Mouse (Mus musculus) small intestine, adult 2 months (tissue): Measurements from ENCODE around the gene Eddm3b. TPM values are rescaled to one million over a fixed set of nuclear protein-coding genes. Genes with fewer than 3 reads are reported as not detected.

Source experiments
- H3K27ac ChIP-seq: fragments of 200-500 bp; 2 replicates; pipeline ENCODE4 v1.5.1; 2012; ENCODE audit warnings: low read depth, low read length, control low read depth, inconsistent platforms; ENCODE audit not compliant: insufficient read depth
- H3K27me3 ChIP-seq: fragments of 200-500 bp; 2 replicates; pipeline ENCODE4 v1.6.1; 2012; ENCODE audit warnings: mild to moderate bottlenecking, moderate library complexity, low read length, inconsistent platforms; ENCODE audit not compliant: control insufficient read depth, insufficient read depth
- H3K36me3 ChIP-seq: fragments of 200-500 bp; 2 replicates; pipeline ENCODE4 v1.6.1; 2012; ENCODE audit warnings: mild to moderate bottlenecking, low read length, control low read depth, inconsistent platforms; ENCODE audit not compliant: control insufficient read depth, insufficient read depth
- H3K4me1 ChIP-seq: fragments of 200-500 bp; 2 replicates; pipeline ENCODE4 v1.6.1; 2012; ENCODE audit warnings: low read length, inconsistent platforms, mixed read lengths; ENCODE audit not compliant: control insufficient read depth, insufficient read depth, insufficient read length
- H3K4me3 ChIP-seq: fragments of 200-500 bp; 2 replicates; pipeline ENCODE4 v1.5.1; 2012; ENCODE audit warnings: low read depth, mild to moderate bottlenecking, control low read depth, inconsistent platforms, low read length, moderate library complexity
- CTCF ChIP-seq: fragments of 200-500 bp; IDR thresholded peaks from 2 replicates; pipeline ENCODE4 v1.5.1; 2012; ENCODE audit warnings: low read depth, mild to moderate bottlenecking, control low read depth, inconsistent platforms, low read length, moderate library complexity, mixed read lengths; ENCODE audit not compliant: insufficient replicate concordance, insufficient read length; ENCODE audit errors: extremely low read depth
- POLR2A ChIP-seq: fragments of 200-500 bp; IDR thresholded peaks from 2 replicates; pipeline ENCODE4 v1.6.1; 2012; ENCODE audit warnings: low read depth, mild to moderate bottlenecking, control low read depth, inconsistent platforms, low read length, moderate library complexity
- polyA plus RNA-seq: library from polyadenylated mRNA; depleted of rRNA; stranded (reverse); fragments of >200 nt; gene quantifications from 2 replicates; pipeline ENCODE4 v1.2.3, GENCODE M21; 2012; rRNA removed

Eddm3b gene
- polyA plus RNA-seq, 1 experiment, result not detected

DNA sequence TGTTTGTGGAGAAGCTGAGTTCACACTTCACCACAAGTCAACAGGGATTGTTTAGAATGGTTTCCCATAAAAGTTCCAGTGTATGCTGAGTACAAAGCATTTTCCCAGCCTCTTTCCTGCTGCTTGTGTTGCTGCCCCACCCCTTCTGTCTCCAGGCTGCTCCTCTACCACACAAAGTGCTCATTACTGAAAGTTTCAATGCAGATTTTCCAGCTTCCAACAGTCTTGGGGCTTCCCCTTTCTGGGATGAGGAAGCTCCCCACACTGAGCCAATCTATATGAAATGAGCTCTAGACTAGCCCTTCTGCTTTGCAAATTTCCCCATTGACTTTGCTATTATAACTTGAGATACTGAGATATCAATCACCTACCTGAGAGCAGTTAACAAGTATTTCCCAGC, 51.8 kb downstream of the Eddm3b start:
- H3K27me3 ChIP-seq, result no peaks in the 10 kb centered on the region
- TF ChIP-seq CTCF, result no peak
- TF ChIP-seq POLR2A, result no peak
- peaks cover 18% of the 10 kb centered on the region; the same call in 1 of the 2 replicates for H3K4me1 ChIP-seq
- H3K36me3 ChIP-seq, result no peaks in the 10 kb centered on the region
- no peak overlapping the region for H3K4me3 ChIP-seq
- H3K27ac ChIP-seq, result peak overlapping the region; percentile 16; the same call in 1 of the 2 replicates

Other genes starting within 250 kb of the Eddm3b start
- gene Tep1, start 243.9 kb upstream of the Eddm3b start, polyA plus RNA-seq, result 48.1 and 105 TPM in 2 replicates
- 0.29 and 1.7 TPM in 2 replicates for gene Klhl33, start 216.9 kb upstream of the Eddm3b start, polyA plus RNA-seq
- gene Osgep, start 189.5 kb upstream of the Eddm3b start, polyA plus RNA-seq, result 65.0 and 97.3 TPM in 2 replicates
- gene Apex1, start 189.5 kb upstream of the Eddm3b start, polyA plus RNA-seq, result 9.6 and 20.0 TPM in 2 replicates
- gene Pip4p1, start 183.6 kb upstream of the Eddm3b start, polyA plus RNA-seq, result 50.9 and 93.1 TPM in 2 replicates
- 59.2 and 116 TPM in 2 replicates for gene Pnp, start 183.3 kb upstream of the Eddm3b start, polyA plus RNA-seq
- gene Gm49342, start 169.9 kb upstream of the Eddm3b start, polyA plus RNA-seq, result not detected in 2 replicates
- 63.7 and 87.2 TPM in 2 replicates for gene Pnp2, start 158.4 kb upstream of the Eddm3b start, polyA plus RNA-seq
- gene Rnase10, start 106.7 kb upstream of the Eddm3b start, polyA plus RNA-seq, result not detected in 2 replicates
- not detected in 2 replicates for gene Rnase9, start 72.6 kb upstream of the Eddm3b start, polyA plus RNA-seq
- not detected in 2 replicates for gene Rnase11, start 64.3 kb upstream of the Eddm3b start, polyA plus RNA-seq
- gene Rnase12, start 56.8 kb upstream of the Eddm3b start, polyA plus RNA-seq, result not detected in 2 replicates
- gene Olfr750, start 40.0 kb upstream of the Eddm3b start, polyA plus RNA-seq, result 0.01 TPM in 1 of 2 replicates, not detected in the other
- gene Rnase4, start 23.3 kb upstream of the Eddm3b start, polyA plus RNA-seq, result 120 and 130 TPM in 2 replicates
- gene Ang, start 23.3 kb upstream of the Eddm3b start, polyA plus RNA-seq, result 21.1 and 27.1 TPM in 2 replicates
- 9.7 and 15.0 TPM in 2 replicates for gene Rnase6, start 9.5 kb downstream of the Eddm3b start, polyA plus RNA-seq
- 47.1 and 6,983 TPM in 2 replicates for gene Rnase1, start 32.4 kb downstream of the Eddm3b start, polyA plus RNA-seq
- not detected in 2 replicates for gene Rnase2b, start 47.8 kb downstream of the Eddm3b start, polyA plus RNA-seq
- gene Ang2, start 84.7 kb downstream of the Eddm3b start, polyA plus RNA-seq, result not detected in 2 replicates
- not detected in 2 replicates for gene Ear14, start 89.0 kb downstream of the Eddm3b start, polyA plus RNA-seq
- not detected in 2 replicates for gene Rnase2a, start 141.7 kb downstream of the Eddm3b start, polyA plus RNA-seq
- not detected in 2 replicates for gene Gm7247, start 247.3 kb downstream of the Eddm3b start, polyA plus RNA-seq